Mouse (Mus musculus) lung, adult 2 months (tissue): ENCODE data around the gene Gimap9.

ENCODE experiments used
- CTCF ChIP-seq: fragments of 200-500 bp; IDR thresholded peaks from 2 replicates; pipeline ENCODE4 v1.5.1; 2011; ENCODE audit warnings: mild to moderate bottlenecking, low read length, control low read depth; ENCODE audit not compliant: insufficient read depth
- POLR2A ChIP-seq: fragments of 200-500 bp; IDR thresholded peaks from 2 replicates; pipeline ENCODE4 v1.6.1; 2011; ENCODE audit warnings: low read depth, mild to moderate bottlenecking, control low read depth, low read length, borderline replicate concordance; ENCODE audit errors: extremely low read depth

DNA sequence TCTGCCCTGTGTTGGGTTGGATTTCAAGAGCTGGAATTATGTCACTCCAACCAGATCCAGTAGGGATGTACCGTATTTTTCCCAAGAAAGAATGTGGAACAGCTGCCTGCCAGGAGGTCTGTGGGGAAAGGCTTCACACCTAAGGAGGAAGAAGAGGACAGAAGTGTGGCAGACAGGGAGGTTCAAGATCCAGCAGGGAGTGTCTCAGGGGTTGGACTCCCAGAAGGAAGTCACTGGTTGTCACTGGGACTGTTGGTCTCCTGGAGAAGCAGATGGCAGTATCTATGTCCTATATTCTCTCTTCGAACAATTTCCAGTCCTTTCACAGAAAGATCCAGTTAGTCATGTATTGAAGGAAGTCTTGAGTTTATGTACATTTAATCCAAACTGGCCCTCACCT lies 28.3 kb upstream of the Gimap9 start:
- TF ChIP-seq POLR2A (no peak), CTCF (no peak)
